Mouse (Mus musculus) Patski (cell line): ENCODE data around the gene Hectd4. TPM values are rescaled to one million over a fixed set of nuclear protein-coding genes. Genes with fewer than 3 reads are reported as not detected.
"Not testable (repeated sequence)": the region's sequence is repeated elsewhere in the genome, so short reads cannot be mapped to it uniquely, and the experiment has no call there.

ENCODE experiments used
- ATAC-seq: fragments of 100-300 bp; one replicate; pipeline ENCODE4 v1.8.0; 2021
- CTCF ChIA-PET: fragments of 350-600 bp; sonication (Branson Sonifier 250); formaldehyde crosslinking; loops from one replicate; lab custom pipeline; 2022; ENCODE audit warnings: inconsistent platforms; lab: Charles Lee
- POLR2A ChIA-PET: fragments of 350-600 bp; sonication (Branson Sonifier 250); formaldehyde crosslinking; loops from one replicate; lab custom pipeline; 2022; ENCODE audit warnings: antibody characterized with exemption, inconsistent platforms; lab: Charles Lee
- DNase-seq: peaks from one replicate; pipeline ENCODE4 v3.0.0-alpha.2; 2011; ENCODE audit warnings: low read depth, low spot score
- H3K27me3 ChIP-seq: fragments of 371-371 bp; one replicate; pipeline ENCODE4 v1.5.1; 2021
- CTCF ChIP-seq: fragments of 100-300 bp; IDR thresholded peaks from one replicate; pipeline ENCODE4 v1.5.1; 2021
- in situ Hi-C: fragments of 300-500 bp; cut with MboI; formaldehyde crosslinking; loops from 3 replicates; pipeline ENCODE4 v1.11.1; 2018; ENCODE audit warnings: low pct_unique_long_range_greater_than_20kb, mixed read lengths
- polyA plus RNA-seq: library from polyadenylated mRNA; unstranded; gene quantifications from one replicate; pipeline ENCODE4 v1.2.3, GENCODE M21; 2021

The Hectd4 gene
- polyA plus RNA-seq, 1 experiment from 2014 or later: 13.7 TPM

DNA sequence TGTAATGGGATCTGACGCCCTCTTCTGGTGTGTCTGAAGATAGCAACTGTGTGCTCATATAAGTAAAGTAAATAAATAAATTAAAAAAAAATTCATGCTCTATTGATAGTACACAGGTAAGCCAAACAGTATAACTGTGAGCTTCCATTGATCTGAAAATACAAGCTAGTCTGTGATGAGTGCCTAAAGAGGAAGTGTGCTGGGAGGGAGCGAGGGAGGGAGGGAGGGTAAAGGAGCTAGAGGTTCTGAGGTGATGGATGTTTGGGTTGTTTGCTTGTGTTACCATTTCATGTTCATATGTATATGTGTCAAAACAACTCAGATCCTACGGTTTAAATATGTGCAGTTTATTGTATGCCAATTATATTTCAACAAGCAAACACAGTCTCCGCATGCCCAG lies 6.8 kb downstream of the Hectd4 start:
- in situ Hi-C loops: no loop called here
- DNase-seq (no peak), ATAC-seq (no peak)
- CTCF ChIA-PET: interaction anchor here (1.0 to 1.8 kb wide), 2 partner anchors 13 to 22 kb away, joined by 3 to 7 read pairs; no protein-coding TSS in a partner anchor
- no peak for TF ChIP-seq CTCF
- H3K27me3 ChIP-seq: no peaks in the 10 kb centered on the region
- POLR2A ChIA-PET: interaction anchor here (0.6 kb wide), 1 partner anchor 13 kb away, joined by 3 read pairs; no protein-coding TSS in a partner anchor

DNA sequence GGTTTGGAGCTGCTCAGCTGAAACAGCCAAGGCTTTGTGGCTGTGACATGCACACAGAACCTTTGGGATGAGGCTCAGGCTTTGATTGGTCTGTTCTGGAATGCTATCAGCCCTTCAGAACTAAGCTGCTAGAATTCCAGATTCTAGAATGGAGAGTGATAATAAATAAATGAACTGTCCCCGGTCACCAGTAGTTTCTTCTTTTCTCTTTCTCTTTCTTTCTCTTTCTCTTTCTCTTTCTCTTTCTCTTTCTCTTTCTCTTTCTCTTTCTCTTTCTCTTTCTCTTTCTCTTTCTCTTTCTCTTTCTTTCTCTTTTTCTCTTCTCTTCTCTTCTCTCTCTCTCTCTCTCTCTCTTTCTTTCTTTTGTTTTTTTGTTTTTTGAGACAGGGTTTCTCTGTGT lies 7.3 kb downstream of the Hectd4 start:
- in situ Hi-C loops, POLR2A ChIA-PET, H3K27me3 ChIP-seq, ATAC-seq, DNase-seq: not testable (repeated sequence)
- CTCF ChIA-PET: interaction anchor here (1.0 to 1.8 kb wide), 2 partner anchors 13 to 22 kb away, joined by 3 to 7 read pairs; no protein-coding TSS in a partner anchor

GRCm38 (mm10) chr5:121229182-121229581 lies 9.2 kb downstream of the Hectd4 start:
- no peaks in the 10 kb centered on the region for H3K27me3 ChIP-seq
- TF ChIP-seq CTCF: no peak
- ChIA-PET POLR2A (interaction anchor here (3.0 kb wide), 1 partner anchor 9 kb away, joined by 12 read pairs; the partner anchor contains the start of gene Hectd4), CTCF (interaction anchor here (0.7 to 1.3 kb wide), 2 partner anchors 13 to 37 kb away, joined by 3 read pairs; no protein-coding TSS in a partner anchor)
- ATAC-seq (no peak), DNase-seq (no peak)
- in situ Hi-C loops: no loop called here

DNA sequence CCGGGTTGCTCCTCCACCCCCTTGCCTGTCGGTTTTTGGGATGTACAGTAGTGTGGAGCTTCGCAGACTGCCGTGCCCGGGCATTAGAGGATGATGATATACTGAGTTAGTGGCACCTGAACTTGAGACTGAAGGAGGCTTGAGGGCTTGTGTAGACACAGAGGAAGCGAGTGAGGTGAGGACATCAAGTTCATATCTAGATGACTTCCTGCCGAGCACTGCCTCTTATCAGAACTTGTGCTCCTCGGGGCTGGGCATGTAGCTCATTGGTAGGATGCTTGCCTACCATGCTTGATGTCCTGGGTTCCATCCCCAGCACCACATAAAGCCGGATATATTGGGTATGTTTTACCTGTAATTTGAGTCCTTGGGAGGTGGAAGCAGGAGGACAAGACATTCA lies 10.8 kb downstream of the Hectd4 start:
- no peak for TF ChIP-seq CTCF
- in situ Hi-C loops: no loop called here
- no peaks in the 10 kb centered on the region for H3K27me3 ChIP-seq
- POLR2A ChIA-PET: interaction anchor here (1.5 to 3.0 kb wide), 2 partner anchors 10 to 37 kb away, joined by 3 to 12 read pairs; partner anchors contain the start of gene Hectd4
- ATAC-seq (no peak), DNase-seq (no peak)
- CTCF ChIA-PET: interaction anchor here (1.0 kb wide), 1 partner anchor 21 kb away, joined by 3 read pairs; no protein-coding TSS in a partner anchor

GRCm38 (mm10) chr5:121232789-121233188 lies 12.8 kb downstream of the Hectd4 start:
- in situ Hi-C loops: no loop called here
- ChIA-PET CTCF (no interaction called here), POLR2A (no interaction called here)
- H3K27me3 ChIP-seq: no peaks in the 10 kb centered on the region
- DNase-seq (no peak), ATAC-seq (no peak)
- TF ChIP-seq CTCF: peak; percentile 10

DNA sequence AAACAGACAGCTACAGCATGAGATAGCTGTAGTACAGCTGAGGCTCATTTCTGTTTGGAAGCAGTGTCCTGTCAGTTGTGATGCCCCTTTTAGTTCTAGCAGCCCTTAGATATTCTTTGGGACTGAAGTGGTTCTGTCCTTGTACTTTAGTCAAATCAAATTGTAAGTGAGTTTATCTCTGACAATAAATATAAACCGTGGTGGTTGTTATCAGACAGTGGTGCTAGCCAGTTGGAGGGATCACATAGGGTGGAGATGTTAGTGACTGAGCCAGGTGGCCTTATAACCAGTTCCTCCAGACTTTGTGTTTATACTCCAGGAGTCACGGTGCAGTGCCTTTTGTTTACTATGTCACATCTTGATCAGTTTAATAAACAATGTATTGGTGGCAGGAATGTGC lies 13.7 kb downstream of the Hectd4 start:
- no peak for DNase-seq
- H3K27me3 ChIP-seq: no peaks in the 10 kb centered on the region
- ChIA-PET POLR2A (no interaction called here), CTCF (no interaction called here)
- in situ Hi-C loops: no loop called here
- ATAC-seq: no peak
- no peak for TF ChIP-seq CTCF

DNA sequence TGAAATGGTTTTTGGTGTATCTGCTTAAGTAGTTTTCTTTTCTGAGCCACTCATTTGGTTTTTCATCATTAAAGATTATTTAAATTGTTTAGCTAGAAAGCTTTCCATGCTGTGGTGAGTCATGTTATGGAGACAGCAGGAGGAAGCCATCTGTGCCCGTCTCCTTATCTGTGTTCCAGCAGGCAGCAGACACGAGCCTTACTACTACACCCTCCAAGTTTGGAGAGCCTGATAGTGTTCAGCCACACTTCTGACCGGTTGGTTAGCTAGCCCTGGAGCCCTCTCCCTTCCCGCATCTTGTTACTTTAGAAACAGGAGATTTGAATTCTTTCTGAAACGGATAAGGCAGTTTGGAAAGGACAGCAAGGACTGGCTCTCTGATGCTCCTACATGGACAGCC lies 16.2 kb downstream of the Hectd4 start:
- no peak for DNase-seq
- H3K27me3 ChIP-seq: no peaks in the 10 kb centered on the region
- in situ Hi-C loops: no loop called here
- ATAC-seq: no peak
- ChIA-PET CTCF (no interaction called here), POLR2A (no interaction called here)
- TF ChIP-seq CTCF: no peak

DNA sequence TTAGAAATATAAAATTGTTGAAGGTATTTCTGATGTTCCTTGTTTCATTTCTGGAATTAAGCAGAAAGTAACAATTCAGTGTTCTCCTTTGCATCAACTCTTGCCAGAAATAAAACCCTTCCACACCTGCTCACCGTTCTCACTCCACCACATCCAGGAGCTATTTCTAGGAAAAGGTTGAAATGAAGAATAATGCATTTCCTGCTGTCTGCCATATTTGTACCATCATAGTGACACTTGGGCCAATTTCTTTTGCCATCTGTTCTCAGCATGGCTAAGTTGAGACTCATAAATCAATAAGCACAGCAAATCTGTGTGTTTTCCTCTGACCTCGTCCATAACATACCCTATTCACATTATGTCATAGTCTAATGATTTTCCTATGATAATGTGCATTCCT lies 18.2 kb downstream of the Hectd4 start:
- ATAC-seq (no peak), DNase-seq (no peak)
- no peaks in the 10 kb centered on the region for H3K27me3 ChIP-seq
- in situ Hi-C loops: no loop called here
- POLR2A ChIA-PET: no interaction called here
- TF ChIP-seq CTCF: no peak
- CTCF ChIA-PET: no interaction called here

DNA sequence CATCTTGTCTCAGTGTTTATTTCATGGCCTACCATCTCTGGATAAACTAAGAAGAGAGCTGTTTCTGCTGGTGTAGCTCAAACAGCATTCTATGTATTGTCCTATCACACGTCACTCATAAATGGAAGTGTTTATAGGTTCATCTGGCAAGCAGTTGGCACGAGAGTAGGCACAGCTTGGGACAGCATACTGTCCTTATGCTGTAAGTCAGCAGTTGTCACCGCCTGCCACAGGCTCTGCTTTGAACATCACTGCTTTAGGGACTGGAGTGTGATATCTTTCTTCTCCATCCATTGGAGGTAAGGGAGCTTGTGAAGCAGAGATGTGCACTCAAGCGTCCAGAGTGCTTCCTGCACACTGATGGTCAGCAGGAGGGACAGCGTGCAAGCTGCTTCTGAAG lies 19.8 kb downstream of the Hectd4 start:
- no peak for ATAC-seq
- TF ChIP-seq CTCF: no peak
- no peaks in the 10 kb centered on the region for H3K27me3 ChIP-seq
- ChIA-PET POLR2A (interaction anchor here (0.8 kb wide), 1 partner anchor 13 kb away, joined by 3 read pairs; no protein-coding TSS in a partner anchor), CTCF (interaction anchor here (0.6 to 1.4 kb wide), 2 partner anchors 13 to 27 kb away, joined by 3 to 5 read pairs; no protein-coding TSS in a partner anchor)
- DNase-seq: no peak
- in situ Hi-C loops: no loop called here

DNA sequence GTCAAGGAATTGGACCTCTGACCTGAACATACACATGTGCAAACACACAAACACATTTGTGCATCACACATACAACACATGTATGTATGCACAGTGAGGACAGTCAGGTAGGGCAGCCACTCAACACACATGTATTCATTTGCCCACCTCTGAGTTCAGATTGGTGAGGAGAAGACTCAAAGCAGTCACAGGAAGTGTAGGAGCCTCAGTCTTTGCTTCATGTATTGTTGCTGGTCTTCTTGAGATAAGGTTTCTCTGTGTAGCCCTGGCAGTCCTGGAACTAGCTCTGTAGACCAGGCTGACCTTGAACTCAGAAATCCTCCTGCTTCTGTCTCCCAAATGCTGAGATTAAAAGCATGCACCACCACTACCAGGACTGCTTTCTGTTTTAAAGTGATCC lies 21.2 kb downstream of the Hectd4 start:
- CTCF ChIA-PET: no interaction called here
- no peak for ATAC-seq
- POLR2A ChIA-PET: no interaction called here

DNA sequence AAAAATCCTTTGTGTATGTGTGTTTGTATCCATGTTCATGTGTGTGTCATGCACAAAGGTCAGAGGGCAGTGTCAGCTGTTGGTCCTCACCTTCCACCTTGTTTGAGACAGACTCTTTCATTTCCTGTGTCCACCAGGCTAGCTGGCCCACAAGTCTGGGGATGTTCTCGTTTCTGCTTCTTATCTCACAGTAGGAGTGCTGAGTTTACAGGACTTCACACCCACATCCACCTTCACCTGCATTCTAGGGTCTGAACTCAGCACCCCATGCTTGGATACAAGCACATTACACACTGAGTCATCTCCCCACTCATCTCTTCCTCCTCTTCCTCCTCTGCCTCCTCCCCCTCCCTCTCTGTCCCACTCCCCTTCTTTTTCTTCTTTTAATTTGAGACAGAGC lies 22.2 kb downstream of the Hectd4 start:
- CTCF ChIA-PET: no interaction called here
- TF ChIP-seq CTCF: no peak
- H3K27me3 ChIP-seq: no peaks in the 10 kb centered on the region
- ATAC-seq: no peak
- POLR2A ChIA-PET: no interaction called here
- in situ Hi-C loops: no loop called here
- no peak for DNase-seq

More for the DNA sequence above, 21.2 kb downstream of the Hectd4 start:
- DNase-seq: no peak
- no peak for TF ChIP-seq CTCF
- in situ Hi-C loops: no loop called here
- H3K27me3 ChIP-seq: no peaks in the 10 kb centered on the region
